Mouse (Mus musculus) forebrain, embryonic 12.5 days (tissue): Measurements from ENCODE around the gene Ppp1r26. TPM values are rescaled to one million over a fixed set of nuclear protein-coding genes. Genes with fewer than 3 reads are reported as not detected.

Source experiments
- ATAC-seq: fragments of 200-750 bp; cut with Nextera tagmentation; 2 replicates; pipeline ENCODE4 v1.8.0; 2017; ENCODE audit warnings: moderate TSS enrichment; ENCODE audit not compliant: low FRiP score
- H3K27ac ChIP-seq: fragments of 300-500 bp; sonication (generic); 2 replicates; pipeline ENCODE4 v1.5.1; 2016; ENCODE audit warnings: mild to moderate bottlenecking
- H3K27me3 ChIP-seq: fragments of 300-500 bp; sonication (generic); 2 replicates; pipeline ENCODE4 v1.6.1; 2016; ENCODE audit warnings: mild to moderate bottlenecking
- H3K36me3 ChIP-seq: fragments of 300-500 bp; sonication (generic); replicated peaks from 2 replicates; pipeline ENCODE4 v1.6.1; 2016; ENCODE audit warnings: mild to moderate bottlenecking
- H3K4me1 ChIP-seq: fragments of 300-500 bp; sonication (generic); 2 replicates; pipeline ENCODE4 v1.6.1; 2016
- H3K4me2 ChIP-seq: fragments of 300-500 bp; sonication (generic); 2 replicates; pipeline ENCODE4 v1.6.1; 2016; ENCODE audit warnings: mild to moderate bottlenecking, moderate library complexity
- H3K4me3 ChIP-seq: fragments of 300-500 bp; sonication (generic); replicated peaks from 2 replicates; pipeline ENCODE4 v1.5.1; 2016; ENCODE audit warnings: mild to moderate bottlenecking
- H3K9ac ChIP-seq: fragments of 300-500 bp; sonication (generic); 2 replicates; pipeline ENCODE4 v1.6.1; 2016; ENCODE audit warnings: mild to moderate bottlenecking
- H3K9me3 ChIP-seq: fragments of 300-500 bp; sonication (generic); 2 replicates; pipeline ENCODE4 v1.6.1; 2016
- WGBS: fragments of 180-500 bp; shearing (Covaris S2); methylation state at CpG from one replicate; pipeline ENCODE4 v1.1.7; 2016; 5-methylcytosine and 5-hydroxymethylcytosine counted together
- polyA plus RNA-seq: library from polyadenylated mRNA; unstranded; fragments of >200 nt; fragmentation: Nextera tagmentation; extraction: Ambion mirVana; gene quantifications from 2 replicates; pipeline ENCODE4 v1.2.1, GENCODE M21; 2016

Gene Ppp1r26
- polyA plus RNA-seq, 1 experiment from 2014 or later: 9.2 TPM

- Histone ChIP-seq H3K9ac (no peak overlapping the region), H3K4me1 (no peaks in the 10 kb centered on the region), H3K4me2 (no peak overlapping the region), H3K36me3 (no peaks in the 10 kb centered on the region), H3K27me3 (no peaks in the 10 kb centered on the region), H3K27ac (no peak overlapping the region), H3K4me3 (no peak overlapping the region), H3K9me3 (no peaks in the 10 kb centered on the region)
- ATAC-seq: no peak
- 79% methylated on average over 19 of the region's 20 CpGs for WGBS
Observed at GRCm38 (mm10) chr2:28479208-28480204, 32.9 kb downstream of the Ppp1r26 start.

GRCm38 (mm10) chr2:28483861-28484260 lies 37.3 kb downstream of the Ppp1r26 start:
- Histone ChIP-seq H3K36me3 (no peaks in the 10 kb centered on the region), H3K4me3 (no peak overlapping the region), H3K9me3 (no peaks in the 10 kb centered on the region), H3K9ac (no peak overlapping the region), H3K4me2 (no peak overlapping the region), H3K27me3 (no peaks in the 10 kb centered on the region), H3K4me1 (no peaks in the 10 kb centered on the region), H3K27ac (no peak overlapping the region)
- no peak for ATAC-seq
- 78% methylated on average over 2 of the region's 2 CpGs for WGBS

GRCm38 (mm10) chr2:28494521-28494920 lies 47.9 kb downstream of the Ppp1r26 start:
- Histone ChIP-seq H3K27me3 (no peaks in the 10 kb centered on the region), H3K9me3 (no peaks in the 10 kb centered on the region), H3K9ac (no peak overlapping the region), H3K4me3 (no peak overlapping the region), H3K4me1 (no peaks in the 10 kb centered on the region), H3K36me3 (no peaks in the 10 kb centered on the region), H3K4me2 (no peak overlapping the region), H3K27ac (no peak overlapping the region)
- WGBS: 76% methylated on average over 2 of the region's 2 CpGs
- no peak for ATAC-seq

- Histone ChIP-seq H3K9me3 (no peaks in the 10 kb centered on the region), H3K4me3 (no peak overlapping the region), H3K9ac (no peak overlapping the region), H3K4me2 (no peak overlapping the region), H3K27ac (no peak overlapping the region), H3K27me3 (no peaks in the 10 kb centered on the region), H3K36me3 (no peaks in the 10 kb centered on the region), H3K4me1 (no peaks in the 10 kb centered on the region)
- ATAC-seq: no peak
- WGBS: 88% methylated on average over 14 of the region's 14 CpGs
Observed at GRCm38 (mm10) chr2:28495207-28495756, 48.7 kb downstream of the Ppp1r26 start.

GRCm38 (mm10) chr2:28495801-28496595 lies 49.4 kb downstream of the Ppp1r26 start:
- 90% methylated on average over 16 of the region's 16 CpGs for WGBS
- H3K4me3 ChIP-seq: no peak overlapping the region
- no peaks in the 10 kb centered on the region for H3K9me3 ChIP-seq
- no peaks in the 10 kb centered on the region for H3K36me3 ChIP-seq
- no peak overlapping the region for H3K27ac ChIP-seq
- H3K9ac ChIP-seq: no peak overlapping the region
- ATAC-seq: no peak
- H3K4me2 ChIP-seq: no peak overlapping the region
- no peaks in the 10 kb centered on the region for H3K27me3 ChIP-seq
- H3K4me1 ChIP-seq: no peaks in the 10 kb centered on the region

- H3K9me3 ChIP-seq: no peaks in the 10 kb centered on the region
- ATAC-seq: no peak
- no peaks in the 10 kb centered on the region for H3K36me3 ChIP-seq
- no peak within 1 kb of the TSS for H3K27ac ChIP-seq
- no peaks in the 10 kb centered on the region for H3K4me1 ChIP-seq
- no peak within 1 kb of the TSS for H3K4me2 ChIP-seq
- 75% methylated on average over 5 of the region's 5 CpGs for WGBS
- H3K27me3 ChIP-seq: no peaks in the 10 kb centered on the region
- no peak within 1 kb of the TSS for H3K9ac ChIP-seq
- no peak within 1 kb of the TSS for H3K4me3 ChIP-seq
Observed at GRCm38 (mm10) chr2:28496671-28497070, 50.1 kb downstream of the Ppp1r26 start, which contains the start of gene Gbgt1. Gene Gbgt1, plus strand, starts transcription at chr2:28496891.

- ATAC-seq: no peak
- Histone ChIP-seq H3K9me3 (no peaks in the 10 kb centered on the region), H3K27ac (no peak overlapping the region), H3K27me3 (no peaks in the 10 kb centered on the region), H3K4me2 (no peak overlapping the region), H3K4me3 (no peak overlapping the region), H3K4me1 (no peaks in the 10 kb centered on the region), H3K9ac (no peak overlapping the region), H3K36me3 (no peaks in the 10 kb centered on the region)
- 81% methylated on average over 5 of the region's 5 CpGs for WGBS
Observed at GRCm38 (mm10) chr2:28497561-28497960, 51.0 kb downstream of the Ppp1r26 start.

- no peak for ATAC-seq
- Histone ChIP-seq H3K4me3 (no peak overlapping the region), H3K4me2 (no peak overlapping the region), H3K27ac (no peak overlapping the region), H3K27me3 (no peaks in the 10 kb centered on the region), H3K4me1 (no peaks in the 10 kb centered on the region), H3K9ac (no peak overlapping the region), H3K36me3 (no peaks in the 10 kb centered on the region), H3K9me3 (no peaks in the 10 kb centered on the region)
- WGBS: 88% methylated on average over 4 of the region's 4 CpGs
Observed at GRCm38 (mm10) chr2:28498431-28498830, 51.8 kb downstream of the Ppp1r26 start.

GRCm38 (mm10) chr2:28502987-28503386 lies 56.4 kb downstream of the Ppp1r26 start:
- Histone ChIP-seq H3K27ac (no peak overlapping the region), H3K27me3 (no peaks in the 10 kb centered on the region), H3K9me3 (no peaks in the 10 kb centered on the region), H3K4me1 (no peaks in the 10 kb centered on the region), H3K4me2 (no peak overlapping the region), H3K9ac (no peak overlapping the region), H3K36me3 (no peaks in the 10 kb centered on the region), H3K4me3 (no peak overlapping the region)
- whole genome bisulfite sequencing: 87% methylated on average over 10 of the region's 10 CpGs
- ATAC-seq: no peak

- Histone ChIP-seq H3K27ac (no peak overlapping the region), H3K4me1 (no peaks in the 10 kb centered on the region), H3K4me2 (no peak overlapping the region), H3K9ac (no peak overlapping the region), H3K36me3 (no peaks in the 10 kb centered on the region), H3K27me3 (no peaks in the 10 kb centered on the region), H3K9me3 (no peaks in the 10 kb centered on the region), H3K4me3 (no peak overlapping the region)
- ATAC-seq: no peak
- 89% methylated on average over 13 of the region's 13 CpGs for WGBS
Observed at GRCm38 (mm10) chr2:28504676-28505075, 58.1 kb downstream of the Ppp1r26 start.
